Mouse (Mus musculus) gastrocnemius, adult 8-10 months (tissue): ENCODE data around the gene Abhd10. TPM values are rescaled to one million over a fixed set of nuclear protein-coding genes. Genes with fewer than 3 reads are reported as not detected.

Experiments used
- DNase-seq, 2 experiments: peaks; one replicate each; pipeline ENCODE4 v3.0.0; 2022; ENCODE audit warnings: low spot score in 2 of 2
- total RNA-seq, 4 experiments: library from RNA; stranded (reverse); gene quantifications; 2 replicates each; pipeline ENCODE4 v1.2.4; 2022

Gene Abhd10
- total RNA-seq, 4 experiments from 2014 or later = 11.1 to 14.1 (median 13.0) TPM

DNA sequence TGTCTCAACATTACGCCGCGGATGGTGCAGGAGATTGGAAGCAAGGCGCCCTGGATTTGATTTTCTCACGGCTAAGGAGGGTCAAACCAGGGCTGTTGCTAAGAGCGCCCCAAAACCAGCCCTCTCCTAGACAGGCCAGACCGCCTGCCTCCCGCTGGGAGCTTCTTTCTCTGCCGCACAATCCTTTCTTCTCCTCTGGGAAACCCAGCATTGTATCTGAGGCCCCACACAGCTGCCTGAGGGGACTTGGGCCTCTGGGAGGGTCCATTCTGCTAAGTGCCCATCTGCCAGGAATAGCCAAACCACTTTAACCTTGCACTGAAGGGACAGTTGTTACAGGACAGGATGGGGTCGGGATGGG lies 18.0 kb downstream of the Abhd10 start:
- no peak for DNase-seq

- no peak for DNase-seq
Observed at GRCm38 (mm10) chr16:45724061-45724741, 18.6 kb downstream of the Abhd10 start, which contains the start of gene Tagln3. Tagln3 (minus strand) TSS chr16:45724608.

GRCm38 (mm10) chr16:45723172-45723901 lies 19.4 kb downstream of the Abhd10 start:
- DNase-seq = no peak

- no peak for DNase-seq
Observed at GRCm38 (mm10) chr16:45722460-45722951, 20.2 kb downstream of the Abhd10 start.

- no peak for DNase-seq
Observed at GRCm38 (mm10) chr16:45720022-45720630, 22.6 kb downstream of the Abhd10 start.

GRCm38 (mm10) chr16:45718296-45718695 lies 24.5 kb downstream of the Abhd10 start:
- no peak for DNase-seq

DNA sequence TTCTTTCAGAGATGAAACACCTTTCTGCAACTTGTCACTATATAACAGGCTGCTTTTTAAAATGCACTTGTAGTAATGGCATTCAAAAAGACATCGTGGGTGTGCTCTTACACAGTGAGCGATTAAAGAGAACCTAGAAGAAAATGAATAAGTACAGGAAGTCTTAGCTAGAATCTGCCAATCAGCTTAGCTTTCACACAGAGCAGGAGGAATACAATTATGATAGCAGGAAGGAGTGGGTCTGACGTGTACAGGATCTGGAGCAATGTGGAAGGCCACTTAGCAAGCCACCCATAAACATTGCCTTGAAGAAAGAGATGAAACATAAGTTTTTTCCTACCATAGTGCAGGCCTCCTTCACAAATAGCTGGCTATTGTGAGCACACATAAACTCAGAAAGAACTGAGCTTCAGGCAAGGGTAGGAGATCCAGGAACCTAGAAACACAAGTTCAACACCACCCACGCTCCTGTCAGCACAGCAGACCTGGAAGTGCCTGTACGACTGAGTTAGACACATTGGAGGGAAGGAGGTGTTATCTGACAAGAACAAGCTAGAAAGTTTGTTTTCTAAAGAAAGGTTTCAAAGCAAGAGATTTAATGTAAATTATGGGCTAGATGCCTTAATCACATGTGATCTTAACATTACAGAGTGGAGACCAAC lies 28.1 kb downstream of the Abhd10 start:
- DNase-seq = no peak

- DNase-seq = no peak
Observed at GRCm38 (mm10) chr16:45713878-45714277, 28.9 kb downstream of the Abhd10 start.

GRCm38 (mm10) chr16:45713261-45713660 lies 29.5 kb downstream of the Abhd10 start:
- no peak for DNase-seq

DNA sequence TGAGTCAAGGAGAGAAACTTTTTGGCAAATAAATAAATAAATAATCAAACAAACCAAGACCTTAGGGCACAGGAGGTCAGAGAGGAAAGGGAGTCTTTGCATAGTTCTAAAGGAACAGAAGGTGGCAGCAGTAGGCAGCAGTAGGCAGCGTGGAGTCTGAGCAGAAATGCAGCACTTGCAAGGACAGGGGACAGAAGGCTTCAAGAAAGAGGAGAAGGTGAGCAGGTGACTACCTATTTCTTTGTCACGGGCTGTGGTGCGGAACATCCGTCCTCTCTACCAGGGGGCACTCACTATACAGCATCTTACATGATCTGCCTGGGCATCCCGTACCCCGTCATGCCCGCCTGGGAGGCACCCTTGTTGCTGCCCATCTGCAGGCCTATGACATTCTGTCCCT lies 31.5 kb downstream of the Abhd10 start:
- no peak for DNase-seq

DNA sequence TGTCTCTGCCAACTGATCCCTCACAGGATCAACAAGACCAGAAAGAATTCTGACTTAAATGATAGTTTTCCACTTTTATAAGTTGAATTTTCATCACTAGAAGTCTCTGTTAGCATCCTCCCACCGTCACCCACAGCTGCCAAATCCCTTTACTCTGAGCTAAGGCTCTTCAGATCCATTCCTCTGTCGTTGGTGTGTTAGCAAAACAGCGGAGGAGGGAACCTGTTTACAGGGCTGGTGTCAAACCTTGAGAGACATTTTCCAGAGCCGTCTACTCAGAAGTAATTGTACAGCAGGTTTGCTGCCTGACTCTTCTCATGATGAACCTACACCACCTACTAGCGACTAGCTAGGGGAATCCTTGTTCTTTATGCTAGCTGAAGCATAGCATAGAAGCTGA lies 43.5 kb downstream of the Abhd10 start:
- DNase-seq = no peak

DNA sequence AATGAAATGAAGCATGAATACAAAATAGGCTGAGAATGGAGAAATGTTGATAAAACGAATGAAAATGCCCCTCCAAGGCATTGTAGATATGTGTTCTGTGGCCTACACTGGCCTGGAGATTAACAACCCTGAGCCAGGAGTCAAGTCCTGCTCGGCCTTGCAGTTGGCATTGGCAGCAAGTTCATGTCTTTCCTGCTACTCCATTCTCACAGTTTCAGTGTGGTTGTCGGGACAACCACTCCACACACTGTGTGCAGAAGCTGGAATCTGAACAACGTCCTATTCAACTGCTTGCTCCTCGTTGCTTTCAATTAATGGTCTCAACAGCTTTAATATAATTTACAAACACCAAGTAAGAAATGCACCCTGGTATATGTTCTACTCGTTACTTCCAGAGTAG lies 44.8 kb downstream of the Abhd10 start:
- DNase-seq = no peak

DNA sequence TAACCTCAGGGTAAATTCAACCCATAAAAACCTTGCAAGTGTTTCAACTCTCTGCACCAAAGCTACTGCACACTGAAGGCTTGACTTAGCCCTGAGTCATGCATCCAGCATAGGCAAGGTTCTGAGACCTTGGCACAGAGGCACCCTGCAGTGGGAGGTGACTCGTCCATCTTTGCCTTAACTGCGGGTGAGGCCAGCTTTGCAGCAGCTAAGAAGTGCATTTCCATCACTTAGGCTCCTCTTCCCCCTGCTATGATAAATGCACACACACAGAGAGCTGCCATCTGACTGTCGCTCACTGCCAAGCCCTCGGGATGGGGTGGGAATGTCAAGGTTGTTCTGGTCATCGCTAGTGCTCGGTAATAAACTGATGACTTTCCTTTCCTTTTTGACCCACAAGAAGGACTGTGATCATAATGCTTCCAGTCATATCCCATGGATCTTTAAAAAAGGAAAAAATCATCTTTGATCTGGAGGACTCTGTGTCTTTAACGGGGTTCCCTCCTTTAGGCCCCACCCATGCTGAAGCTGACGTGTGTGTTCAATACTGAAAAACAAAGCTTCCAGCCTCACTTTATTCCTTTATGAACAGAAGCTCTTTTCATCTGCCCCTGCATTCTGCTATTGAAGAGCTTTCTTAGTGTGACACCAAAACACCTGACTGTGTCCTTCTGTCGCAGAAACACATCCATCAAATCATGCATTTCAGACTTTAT lies 47.2 kb downstream of the Abhd10 start:
- DNase-seq = no peak

DNA sequence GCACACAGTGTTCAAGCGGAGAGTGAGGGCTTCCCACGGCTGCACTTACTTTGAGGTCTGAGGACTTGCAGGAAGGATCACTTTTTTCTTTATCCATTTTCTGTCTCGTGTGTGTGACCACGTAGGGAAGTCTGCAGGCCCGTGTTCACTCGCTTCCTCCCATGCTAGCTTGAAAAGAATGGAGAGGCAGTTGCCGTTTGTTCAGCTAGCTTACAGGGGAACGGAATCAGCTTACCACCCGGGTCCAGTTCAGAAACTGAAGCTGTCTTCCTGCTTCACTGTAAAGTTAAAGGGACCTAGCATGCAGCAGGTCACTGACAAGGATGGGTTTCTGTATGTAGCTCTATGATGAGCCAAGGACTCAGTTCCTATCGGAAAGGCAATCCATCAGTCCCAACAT lies 49.2 kb downstream of the Abhd10 start, which contains the start of gene Tmprss7:
TSS of gene Tmprss7 (minus strand) at position 101 of the 400 bp plus-strand sequence.
- DNase-seq = no peak

DNA sequence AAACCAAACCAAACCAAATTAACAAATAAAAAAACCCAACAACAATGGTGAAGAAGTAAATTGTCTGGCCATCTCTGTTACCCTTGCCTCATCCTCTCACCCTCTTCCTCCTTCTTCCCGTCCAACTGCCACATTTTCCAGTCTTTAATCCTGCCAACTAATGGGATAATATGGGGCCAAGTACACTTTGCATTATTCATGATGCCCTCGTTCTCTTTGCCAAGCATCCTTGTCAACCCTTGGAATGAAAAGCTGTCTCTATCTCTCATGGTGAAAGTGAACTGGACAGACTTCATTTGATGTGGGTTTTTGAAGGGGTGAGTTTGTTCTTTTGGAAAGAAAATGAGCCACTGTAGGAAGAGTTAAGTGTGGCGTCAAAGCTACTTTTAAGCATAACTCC lies 49.9 kb downstream of the Abhd10 start:
- no peak for DNase-seq

DNA sequence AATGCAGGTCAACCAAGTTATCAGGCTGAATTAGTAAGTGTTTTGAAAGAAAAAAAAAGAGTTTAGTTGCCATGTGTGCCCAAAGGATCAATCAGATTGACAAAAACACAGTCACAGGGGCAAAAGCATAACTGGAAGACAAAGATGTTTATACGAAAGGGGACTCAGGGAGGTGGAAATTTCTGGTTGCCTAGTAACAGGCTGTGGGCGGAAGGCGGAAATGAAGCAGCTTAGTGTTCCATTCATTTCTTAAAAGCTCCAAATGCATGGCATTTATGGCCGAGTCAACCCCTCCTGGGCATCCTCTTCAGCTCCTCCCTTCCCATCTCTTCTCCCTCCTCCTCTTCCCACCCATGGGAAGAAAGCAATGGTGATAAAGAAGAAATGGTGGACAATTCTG lies 52.6 kb downstream of the Abhd10 start:
- DNase-seq = no peak

DNA sequence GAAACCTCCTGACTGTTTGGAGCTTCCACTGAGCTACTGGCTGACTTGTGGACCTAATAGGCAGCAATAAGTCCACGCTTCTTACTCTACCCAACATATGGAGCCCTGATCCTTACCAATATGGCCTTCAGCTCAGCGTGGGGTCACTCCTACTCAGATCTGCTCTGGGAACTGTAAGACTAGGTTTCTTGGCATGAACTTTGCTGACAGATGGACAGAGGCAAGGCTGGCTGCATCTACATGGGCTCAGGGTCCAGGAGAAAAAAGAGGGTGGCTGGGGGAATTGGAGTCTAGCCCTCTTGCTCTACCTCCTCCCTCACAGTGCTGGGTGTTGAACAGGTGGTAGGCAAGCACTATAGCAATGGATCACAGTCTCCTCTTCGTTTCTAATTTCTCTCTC lies 55.9 kb downstream of the Abhd10 start:
- DNase-seq = no peak

DNA sequence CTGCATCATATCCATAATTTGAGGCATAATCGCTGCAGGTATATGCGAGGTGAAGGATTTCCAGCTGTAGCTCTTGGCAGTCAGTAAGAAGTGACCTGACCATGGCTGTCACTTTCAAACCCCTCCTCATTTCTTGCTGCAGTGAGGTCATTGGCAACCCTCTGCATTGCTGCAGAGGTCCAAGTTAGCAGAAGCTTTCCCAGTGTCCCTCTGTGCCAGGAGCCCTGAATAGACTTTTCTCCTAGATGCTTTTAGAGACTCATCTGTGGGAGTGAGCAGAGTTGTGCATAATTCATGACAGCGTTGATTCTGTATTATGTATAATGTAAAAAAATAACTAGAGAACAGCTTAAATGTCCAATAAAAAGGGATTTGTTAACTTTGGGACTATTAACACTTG lies 57.5 kb downstream of the Abhd10 start:
- no peak for DNase-seq

- peak; percentile 5 to 7 for DNase-seq
Observed at GRCm38 (mm10) chr16:45684815-45685214, 57.9 kb downstream of the Abhd10 start.
